Mouse (Mus musculus) brain, adult 10 weeks (tissue): Measurements from ENCODE around the gene Zfp687. TPM values are rescaled to one million over a fixed set of nuclear protein-coding genes. Genes with fewer than 3 reads are reported as not detected.

Experiments used
- polyA plus RNA-seq: library from polyadenylated mRNA; stranded (reverse); fragments of 350-450 nt; fragmentation: Illumina TruSeq; extraction: RNeasy Lipid Tissue Mini Kit (QIAGEN cat#74804); gene quantifications from one replicate; pipeline ENCODE4 v1.2.3, GENCODE M21; 2015; ENCODE audit warnings: low read depth, low replicate concordance

Gene Zfp687
- polyA plus RNA-seq: 16.9 TPM

DNA sequence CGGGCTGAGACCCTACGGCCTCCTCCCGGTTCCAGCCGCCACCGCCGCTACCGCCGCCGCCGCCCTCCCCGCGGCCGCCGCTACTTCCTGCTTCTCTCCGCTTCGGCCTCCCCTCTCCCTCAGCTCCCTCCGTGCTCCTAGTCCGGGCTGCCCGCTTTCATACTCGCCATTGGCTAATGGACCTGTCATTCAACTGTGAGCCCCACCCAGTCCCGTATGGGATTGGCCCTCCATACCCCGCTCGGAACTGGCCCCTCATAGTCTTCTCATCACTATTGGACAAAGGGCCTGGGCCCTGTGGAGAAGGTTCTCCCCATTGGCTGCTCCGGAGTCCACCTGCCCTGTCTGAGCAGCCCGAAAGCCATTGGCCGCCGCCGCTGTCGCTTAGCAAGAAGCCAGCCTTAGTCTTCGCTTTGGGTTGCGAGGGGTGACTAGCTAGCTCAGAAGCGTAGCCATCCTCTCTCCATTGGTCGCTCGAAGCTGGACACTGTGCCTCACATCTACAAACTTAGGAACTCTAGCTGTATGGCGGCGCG lies at the start of gene Zfp687:
Gene Zfp687, minus strand, starts transcription at position 112 of the 536 bp plus-strand sequence.

DNA sequence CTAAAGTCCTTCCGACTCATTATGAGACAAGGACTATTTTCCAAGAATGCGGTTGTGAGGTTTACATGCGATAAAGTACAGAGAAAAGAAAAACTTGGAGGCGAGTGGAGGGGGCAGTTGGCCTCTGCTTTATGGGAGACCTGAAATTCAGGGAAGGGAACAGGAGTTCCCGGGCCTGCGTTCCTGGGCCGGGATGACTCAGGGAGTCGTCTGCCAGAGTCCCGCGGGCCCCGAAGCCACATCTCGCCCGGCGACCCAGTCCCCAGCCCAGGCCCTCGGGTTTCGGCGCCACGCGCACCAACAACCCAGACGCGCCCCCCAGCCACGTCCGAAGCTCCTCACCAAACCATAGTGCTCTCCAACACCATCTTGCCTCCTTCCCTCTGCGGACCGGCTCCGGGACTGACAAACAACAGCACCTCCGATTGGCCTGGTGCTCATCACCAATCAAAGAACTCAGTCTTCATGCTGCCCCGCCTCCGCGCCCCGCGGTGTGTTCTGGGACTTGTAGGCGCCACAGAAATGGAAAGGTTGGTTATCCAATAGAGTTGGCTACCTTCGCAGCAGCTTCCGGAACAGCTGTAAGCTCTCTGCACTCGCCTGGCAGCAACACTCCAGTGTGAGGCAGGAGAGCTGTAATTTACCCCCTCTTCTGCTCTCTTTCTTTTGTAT lies 27.1 kb upstream of the Zfp687 start, which contains the start of gene Psmd4:
Gene Psmd4, minus strand, starts transcription at position 449 of the 672 bp plus-strand sequence.

DNA sequence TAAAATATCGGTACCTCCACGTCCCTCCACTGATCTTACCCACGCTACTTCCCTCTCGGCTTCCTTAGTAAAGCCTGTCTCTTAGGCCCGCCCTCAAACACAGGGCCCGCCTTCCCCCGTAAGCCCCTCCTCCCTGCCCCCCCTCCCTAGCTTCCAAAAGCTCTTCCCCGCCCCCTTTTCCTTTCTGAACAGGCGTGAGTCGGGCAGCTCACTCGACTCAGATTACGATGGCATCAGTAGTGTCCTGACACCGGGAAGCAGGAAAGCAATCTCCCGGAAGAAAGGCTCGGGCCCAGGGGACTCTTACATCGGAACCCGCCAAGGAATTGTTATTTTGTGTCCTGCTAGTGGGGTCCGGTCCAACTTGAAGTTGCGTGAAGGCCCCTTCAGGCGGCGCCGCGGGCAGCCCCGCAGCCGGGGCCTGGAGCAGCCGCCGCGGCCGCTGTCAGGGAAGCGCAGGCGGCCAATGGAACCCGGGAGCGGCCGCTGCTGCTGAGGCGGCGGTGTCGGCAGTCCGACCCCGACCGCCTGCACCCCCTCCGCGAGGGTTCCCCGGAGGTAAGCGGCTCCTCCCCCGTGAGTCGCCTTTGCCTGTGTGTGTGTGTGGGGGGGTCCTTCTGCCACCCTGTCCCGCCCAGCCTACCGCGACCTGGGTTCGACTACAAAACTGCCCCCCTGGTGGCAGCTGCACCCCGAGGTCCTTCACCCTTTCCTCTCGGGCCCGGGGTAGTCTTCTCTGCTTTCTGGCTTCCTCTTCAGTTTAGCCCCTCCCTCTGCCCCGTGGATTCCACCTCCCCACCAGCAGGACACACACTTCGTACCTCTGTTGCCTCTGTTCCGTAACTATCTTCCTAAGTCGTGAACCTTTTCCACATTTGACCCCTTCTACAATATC lies 40.5 kb downstream of the Zfp687 start, which contains the start of gene Pi4kb:
Gene Pi4kb, plus strand, starts transcription at position 204 of the 895 bp plus-strand sequence.

Other genes with a start within 250 kb of the Zfp687 start
- 3.5 TPM for gene Cgn, start 229.0 kb downstream of the Zfp687 start, polyA plus RNA-seq
- 26.1 TPM for gene Pogz, start 177.9 kb downstream of the Zfp687 start, polyA plus RNA-seq
- gene Psmb4, start 128.5 kb downstream of the Zfp687 start, polyA plus RNA-seq: 315 TPM
- gene Selenbp1, start 82.4 kb downstream of the Zfp687 start, polyA plus RNA-seq: 17.2 TPM
- 16.9 TPM for gene Rfx5, start 61.4 kb downstream of the Zfp687 start, polyA plus RNA-seq
- gene Pi4kb, start 40.7 kb downstream of the Zfp687 start, polyA plus RNA-seq: 41.1 TPM
- gene Psmd4, start 27.2 kb upstream of the Zfp687 start, polyA plus RNA-seq: 176 TPM
- gene Pip5k1a, start 91.5 kb upstream of the Zfp687 start, polyA plus RNA-seq: 44.0 TPM
- 44.7 TPM for gene Vps72, start 95.6 kb upstream of the Zfp687 start, polyA plus RNA-seq
- 1.2 TPM for gene Tmod4, start 109.0 kb upstream of the Zfp687 start, polyA plus RNA-seq
- 83.6 TPM for gene Scnm1, start 118.6 kb upstream of the Zfp687 start, polyA plus RNA-seq
- gene Lysmd1, start 118.6 kb upstream of the Zfp687 start, polyA plus RNA-seq: 24.7 TPM
- 5.0 TPM for gene Tnfaip8l2, start 126.9 kb upstream of the Zfp687 start, polyA plus RNA-seq
- 14.4 TPM for gene Sema6c, start 145.0 kb upstream of the Zfp687 start, polyA plus RNA-seq
- 7.1 TPM for gene Gabpb2, start 202.5 kb upstream of the Zfp687 start, polyA plus RNA-seq
- gene Cdc42se1, start 213.3 kb upstream of the Zfp687 start, polyA plus RNA-seq: 68.9 TPM
- 414 TPM for gene Mllt11, start 216.7 kb upstream of the Zfp687 start, polyA plus RNA-seq
- 0.30 TPM for gene Gm128, start 226.2 kb upstream of the Zfp687 start, polyA plus RNA-seq
- not detected for gene Bnipl, start 235.7 kb upstream of the Zfp687 start, polyA plus RNA-seq